ENCODE assay signal across 8 mouse cellular contexts in genomic region chr8:57511316-57512118, GRCm38 (mm10). TPM values are rescaled to one million over a fixed set of nuclear protein-coding genes. Genes with fewer than 3 reads are reported as not detected.
DNase-seq lines count a peak whose midpoint lies in the region; ATAC-seq and TF ChIP-seq lines count a peak whose summit lies in the region.

Gene Hmgb2 (plus strand): TSS chr8:57511907.

- no peaks in the 10 kb centered on the region for H3K27me3 ChIP-seq in embryonic facial prominence, embryonic 13.5 days
- H3K27me3 ChIP-seq in kidney, adult 2 months (replicated peaks; ENCODE audit: control insufficient read depth, insufficient read depth, low read length): no peaks in the 10 kb centered on the region
- H3K27me3 ChIP-seq in limb, embryonic 12.5 days: no peaks in the 10 kb centered on the region
- no peaks in the 10 kb centered on the region for H3K27me3 ChIP-seq in midbrain, embryonic 15.5 days (replicated peaks)
- H3K27me3 ChIP-seq in spleen, adult 2 months (ENCODE audit: control insufficient read depth, insufficient read depth, low read length): peaks cover 3% of the 10 kb centered on the region; the same call in 1 of the 2 replicates

- peak; percentile 99 for DNase-seq in 3134 (ENCODE audit: extremely low read depth, insufficient read length, low spot score)
- peak; percentile 100 for DNase-seq in adrenal gland, postnatal 36 days
- DNase-seq in heart, adult 18-20 months: peak; percentile 100
- DNase-seq in kidney, adult 2 months: peak; percentile 100
- peak; percentile 99 for DNase-seq in spleen, adult 2 months (ENCODE audit: low read depth in 1 of 2, low spot score in 2 of 2)

- no peak for TF ChIP-seq CTCF in kidney, adult 2 months (conservative IDR thresholded peaks at IDR 0.05; ENCODE audit: insufficient read depth, insufficient read length, low read depth, low read length)
- TF ChIP-seq CTCF in spleen, adult 2 months (IDR thresholded peaks at IDR 0.05; ENCODE audit: extremely low read depth, insufficient read depth, insufficient read length, insufficient replicate concordance): no peak

- peak within 1 kb of the TSS; percentile 83 for H3K4me3 ChIP-seq in embryonic facial prominence, embryonic 13.5 days
- H3K4me3 ChIP-seq in kidney, adult 2 months (ENCODE audit: insufficient read depth, low read depth, low read length): peak within 1 kb of the TSS; percentile 72
- H3K4me3 ChIP-seq in limb, embryonic 12.5 days (replicated peaks): peak within 1 kb of the TSS; percentile 84
- H3K4me3 ChIP-seq in midbrain, embryonic 15.5 days: peak within 1 kb of the TSS; percentile 94
- peak within 1 kb of the TSS; percentile 88 for H3K4me3 ChIP-seq in spleen, adult 2 months (ENCODE audit: extremely low read depth, insufficient read depth, insufficient read length)

- peak within 1 kb of the TSS; percentile 100 for H3K27ac ChIP-seq in embryonic facial prominence, embryonic 13.5 days
- peak within 1 kb of the TSS; percentile 94 for H3K27ac ChIP-seq in kidney, adult 2 months (ENCODE audit: insufficient read depth, low read depth, low read length)
- H3K27ac ChIP-seq in limb, embryonic 12.5 days: peak within 1 kb of the TSS; percentile 100
- H3K27ac ChIP-seq in midbrain, embryonic 15.5 days: peak within 1 kb of the TSS; percentile 98
- peak within 1 kb of the TSS; percentile 98 for H3K27ac ChIP-seq in spleen, adult 2 months (ENCODE audit: insufficient read depth, low read length)

- H3K9ac ChIP-seq in embryonic facial prominence, embryonic 13.5 days: peak within 1 kb of the TSS; percentile 100
- peak within 1 kb of the TSS; percentile 99 for H3K9ac ChIP-seq in limb, embryonic 12.5 days (replicated peaks)
- H3K9ac ChIP-seq in midbrain, embryonic 15.5 days: peak within 1 kb of the TSS; percentile 88

- no peaks in the 10 kb centered on the region for H3K9me3 ChIP-seq in embryonic facial prominence, embryonic 13.5 days
- no peaks in the 10 kb centered on the region for H3K9me3 ChIP-seq in limb, embryonic 12.5 days
- no peaks in the 10 kb centered on the region for H3K9me3 ChIP-seq in midbrain, embryonic 15.5 days

- under 1% methylated on average over 63 of the region's 63 CpGs for WGBS in embryonic facial prominence, embryonic 13.5 days
- WGBS in kidney, adult 2 months: under 1% methylated on average over 63 of the region's 63 CpGs
- under 1% methylated on average over 63 of the region's 63 CpGs for WGBS in limb, embryonic 12.5 days
- under 1% methylated on average over 63 of the region's 63 CpGs for WGBS in midbrain, embryonic 15.5 days
- WGBS in spleen, adult 2 months: under 1% methylated on average over 63 of the region's 63 CpGs

- peak; percentile 95 for TF ChIP-seq POLR2A in kidney, adult 2 months (IDR thresholded peaks at IDR 0.05; ENCODE audit: low read depth, low read length)
- TF ChIP-seq POLR2A in spleen, adult 2 months (IDR thresholded peaks at IDR 0.05; ENCODE audit: low read depth, low read length): peak; percentile 78

- H3K4me1 ChIP-seq in embryonic facial prominence, embryonic 13.5 days: peaks cover 9% of the 10 kb centered on the region
- H3K4me1 ChIP-seq in kidney, adult 2 months (ENCODE audit: control insufficient read depth, insufficient read depth, low read length): 0 out of 2 replicates have a peak, but pooled peaks cover 3% of the 10 kb centered on the region
- H3K4me1 ChIP-seq in limb, embryonic 12.5 days (replicated peaks): peaks cover 15% of the 10 kb centered on the region
- H3K4me1 ChIP-seq in midbrain, embryonic 15.5 days: no peaks in the 10 kb centered on the region
- H3K4me1 ChIP-seq in spleen, adult 2 months (ENCODE audit: control insufficient read depth, insufficient read depth, insufficient read length): no peaks in the 10 kb centered on the region; the same call in none of the 2 replicates

- peak; percentile 100 for ATAC-seq in embryonic facial prominence, embryonic 13.5 days (ENCODE audit: insufficient number of reproducible peaks, insufficient read depth, low FRiP score, low TSS enrichment, low read depth)
- ATAC-seq in limb, embryonic 12.5 days (ENCODE audit: insufficient number of reproducible peaks, insufficient read depth, low FRiP score, low TSS enrichment, low read depth): peak; percentile 100
- peak; percentile 100 for ATAC-seq in midbrain, embryonic 15.5 days (replicated peaks)

- peak within 1 kb of the TSS; percentile 93 for H3K4me2 ChIP-seq in embryonic facial prominence, embryonic 13.5 days
- peak within 1 kb of the TSS; percentile 82 for H3K4me2 ChIP-seq in limb, embryonic 12.5 days
- H3K4me2 ChIP-seq in midbrain, embryonic 15.5 days: peak within 1 kb of the TSS; percentile 93

- H3K36me3 ChIP-seq in embryonic facial prominence, embryonic 13.5 days: peaks cover 9% of the 10 kb centered on the region
- H3K36me3 ChIP-seq in kidney, adult 2 months (ENCODE audit: control insufficient read depth, insufficient read depth, low read length): peaks cover 2% of the 10 kb centered on the region; the same call in 1 of the 2 replicates
- H3K36me3 ChIP-seq in limb, embryonic 12.5 days: peaks cover 24% of the 10 kb centered on the region
- H3K36me3 ChIP-seq in midbrain, embryonic 15.5 days (replicated peaks): no peaks in the 10 kb centered on the region
- H3K36me3 ChIP-seq in spleen, adult 2 months (ENCODE audit: control insufficient read depth, insufficient read depth, low read length): peaks cover 7% of the 10 kb centered on the region

RNA-seq across cellular contexts. Expression of gene Hmgb2, which starts in this region (rescaled TPM):
- 10 to 100 TPM; 15.0 to 24.7 TPM for total RNA-seq in adrenal gland, postnatal 36 days (2021)
- polyA plus RNA-seq in embryonic facial prominence, embryonic 13.5 days (2015; fragmentation: Nextera tagmentation; extraction: Ambion mirVana): 362 and 415 TPM in 2 replicates
- total RNA-seq in heart, adult 18-20 months (2021): 10 to 100 TPM in 1 of 2 experiments, 1 to 10 TPM in 1; 8.6 to 12.6 TPM
- 4.2 and 6.8 TPM in 2 replicates for polyA plus RNA-seq in kidney, adult 2 months (2012; rRNA removed)
- polyA plus RNA-seq in limb, embryonic 12.5 days (2016; fragmentation: Nextera tagmentation; extraction: Ambion mirVana): 584 and 630 TPM in 2 replicates
- 46.1 and 61.2 TPM in 2 replicates for polyA plus RNA-seq in midbrain, embryonic 15.5 days (2015; fragmentation: Nextera tagmentation; extraction: Ambion mirVana)
- polyA plus RNA-seq in spleen, adult 2 months (2012; rRNA removed): 14.5 and 14.8 TPM in 2 replicates

Comparison
In these comparisons a context has a peak if more than half of its experiments do, and no peak if none do; other contexts are left out.
1. Peak in every context shown above with its lines: DNase-seq, ATAC-seq, H3K4me3 ChIP-seq and H3K27ac ChIP-seq.